Mouse (Mus musculus) kidney, embryonic 14.5 days (tissue): ENCODE measurements around the gene 4930535I16Rik. TPM values are rescaled to one million over a fixed set of nuclear protein-coding genes. Genes with fewer than 3 reads are reported as not detected.
A peak's percentile ranks its signal among the peaks of the same experiment; 100 is the strongest.

Experiments
- ATAC-seq: fragments of 200-750 bp; cut with Nextera tagmentation; 2 replicates; pipeline ENCODE4 v1.8.0; 2017; ENCODE audit warnings: moderate number of reproducible peaks, mild to moderate bottlenecking, moderate TSS enrichment, moderate library complexity; ENCODE audit not compliant: low FRiP score, low TSS enrichment
- H3K27ac ChIP-seq: fragments of 300-500 bp; sonication (generic); 2 replicates; pipeline ENCODE4 v1.5.1; 2014; ENCODE audit warnings: low read depth, mild to moderate bottlenecking, low read length, moderate library complexity, mixed read lengths
- H3K27me3 ChIP-seq: fragments of 300-500 bp; sonication (generic); 2 replicates; pipeline ENCODE4 v1.6.1; 2014; ENCODE audit warnings: mild to moderate bottlenecking, low read length; ENCODE audit not compliant: control insufficient read depth, insufficient read depth
- H3K36me3 ChIP-seq: fragments of 300-500 bp; sonication (generic); 2 replicates; pipeline ENCODE4 v1.6.1; 2014; ENCODE audit warnings: low read length, mixed read lengths; ENCODE audit not compliant: control insufficient read depth, insufficient read depth
- H3K4me1 ChIP-seq: fragments of 300-500 bp; sonication (generic); 2 replicates; pipeline ENCODE4 v1.6.1; 2014; ENCODE audit warnings: low read length, mixed read lengths; ENCODE audit not compliant: control insufficient read depth, insufficient read depth
- H3K4me2 ChIP-seq: fragments of 300-500 bp; sonication (generic); replicated peaks from 2 replicates; pipeline ENCODE4 v1.6.1; 2014; ENCODE audit warnings: low read depth, mild to moderate bottlenecking, low read length
- H3K4me3 ChIP-seq: fragments of 300-500 bp; sonication (generic); 2 replicates; pipeline ENCODE4 v1.5.1; 2014; ENCODE audit warnings: mild to moderate bottlenecking, low read length
- H3K9ac ChIP-seq: fragments of 300-500 bp; sonication (generic); 2 replicates; pipeline ENCODE4 v1.6.1; 2014; ENCODE audit warnings: low read depth, mild to moderate bottlenecking, low read length, moderate library complexity
- H3K9me3 ChIP-seq: fragments of 300-500 bp; sonication (generic); 2 replicates; pipeline ENCODE4 v1.6.1; 2016; ENCODE audit warnings: low read length; ENCODE audit not compliant: control insufficient read depth
- WGBS: fragments of 180-500 bp; shearing (Covaris S2); extraction: QIAGEN DNeasy Blood & Tissue Kit; methylation state at CpG from one replicate; pipeline ENCODE4 v1.1.7; 2014; 5-methylcytosine and 5-hydroxymethylcytosine counted together
- polyA plus RNA-seq: library from polyadenylated mRNA; unstranded; fragments of >200 nt; fragmentation: Nextera tagmentation; extraction: Ambion mirVana; gene quantifications from 2 replicates; pipeline ENCODE4 v1.2.1, GENCODE M21; 2014

Gene 4930535I16Rik
- polyA plus RNA-seq, 1 experiment from 2014 or later: not detected

DNA sequence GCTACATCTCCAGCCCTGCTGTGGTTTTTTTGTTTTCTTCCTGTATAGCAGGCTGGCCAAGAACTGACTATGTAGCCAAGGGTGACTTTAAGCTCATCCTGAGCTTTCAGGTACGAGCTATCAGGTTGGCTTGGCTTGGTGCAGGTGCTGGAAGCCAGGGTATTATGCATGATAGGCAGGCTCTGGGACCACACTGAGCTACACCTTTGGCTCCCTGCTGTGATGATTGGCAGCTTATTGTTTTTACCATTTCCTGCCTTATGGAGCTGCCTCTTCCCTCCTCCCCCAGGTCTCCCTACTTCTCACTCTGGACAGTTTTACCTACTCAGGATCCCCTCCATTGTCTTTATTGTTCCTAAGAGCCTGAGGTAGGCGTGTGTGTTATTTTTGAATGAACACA is 1.0 kb upstream of the 4930535I16Rik start:
- peaks cover 16% of the 10 kb centered on the region for H3K4me1 ChIP-seq
- peaks cover 35% of the 10 kb centered on the region for H3K36me3 ChIP-seq
- 68% methylated on average over 2 of the region's 2 CpGs for WGBS
- no peaks in the 10 kb centered on the region for H3K27me3 ChIP-seq
- H3K9ac ChIP-seq: peak overlapping the region; percentile 92; the same call in 1 of the 2 replicates
- H3K4me2 ChIP-seq: peak overlapping the region; percentile 70
- ATAC-seq: no peak
- H3K4me3 ChIP-seq: peak overlapping the region; percentile 95; the same call in 1 of the 2 replicates
- no peak overlapping the region for H3K27ac ChIP-seq
- H3K9me3 ChIP-seq: no peaks in the 10 kb centered on the region

DNA sequence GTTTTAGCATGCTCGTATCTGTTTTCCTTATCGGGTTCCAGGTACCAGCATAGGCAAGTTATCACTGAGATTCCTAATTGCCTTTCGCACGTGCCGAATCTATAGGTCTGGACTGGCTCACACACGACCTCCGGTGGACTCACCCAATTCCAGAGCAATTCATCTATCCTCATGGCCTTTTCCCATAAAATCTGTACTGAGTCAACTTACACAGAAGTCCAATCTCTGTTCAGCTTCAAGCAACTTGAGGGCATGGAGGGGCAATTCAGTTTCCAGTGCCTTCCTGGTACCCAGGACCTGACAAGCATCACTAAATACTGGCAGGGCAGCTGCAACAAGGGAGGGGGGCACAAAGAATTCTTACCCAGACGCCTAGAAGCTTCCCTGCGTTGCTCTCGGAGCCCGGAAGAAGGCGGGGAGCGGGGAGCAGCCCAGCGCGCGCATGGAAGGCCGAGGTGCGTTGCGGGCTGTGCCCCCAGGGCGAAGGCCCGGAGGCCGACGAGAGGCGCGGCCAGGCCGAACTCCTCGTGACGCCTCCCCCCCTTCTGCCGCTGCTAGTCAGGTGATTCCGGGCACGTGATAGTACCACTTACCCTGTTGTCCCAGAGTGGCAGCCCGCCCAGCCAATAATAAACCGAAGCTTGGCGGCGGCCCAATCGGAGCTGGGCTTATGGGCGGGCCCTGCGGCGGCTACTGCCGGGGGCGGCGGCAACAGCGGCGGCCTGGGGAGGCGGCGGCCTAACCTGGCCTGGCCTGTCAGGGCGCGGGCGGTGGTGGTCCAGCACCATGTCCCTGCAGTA is 874 bp downstream of the 4930535I16Rik start, which contains the start of gene Rragc:
TSS of gene Rragc (plus strand) at position 699 of the 800 bp plus-strand sequence.
- H3K9me3 ChIP-seq: no peaks in the 10 kb centered on the region
- peak within 1 kb of the TSS; percentile 92 for H3K9ac ChIP-seq
- peak within 1 kb of the TSS; percentile 95 for H3K4me3 ChIP-seq
- peak within 1 kb of the TSS; percentile 71 for H3K27ac ChIP-seq
- no peaks in the 10 kb centered on the region for H3K27me3 ChIP-seq
- peak; percentile 99 for ATAC-seq
- peaks cover 35% of the 10 kb centered on the region for H3K36me3 ChIP-seq
- WGBS: under 1% methylated on average over 48 of the region's 49 CpGs
- peaks cover 16% of the 10 kb centered on the region for H3K4me1 ChIP-seq
- H3K4me2 ChIP-seq: peak within 1 kb of the TSS; percentile 86

DNA sequence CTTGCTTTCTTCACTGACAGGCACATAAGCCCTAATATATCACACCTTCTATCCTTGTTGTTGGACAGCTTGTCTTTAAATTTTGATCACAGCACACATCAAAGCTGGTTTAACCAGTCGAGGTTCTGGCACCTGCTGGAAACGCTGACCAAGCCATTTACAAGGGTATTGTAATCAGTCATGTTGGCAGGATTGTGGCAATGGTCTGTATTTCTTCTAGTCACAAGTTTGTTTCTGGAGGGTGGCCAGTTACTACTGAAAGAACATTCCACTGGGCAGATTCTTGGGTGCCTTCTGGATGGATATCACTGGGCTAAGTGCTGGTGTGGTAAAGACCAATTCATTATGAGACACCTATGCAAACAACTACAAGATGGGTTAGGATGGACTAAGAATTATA is 5.4 kb downstream of the 4930535I16Rik start:
- peaks cover 38% of the 10 kb centered on the region for H3K36me3 ChIP-seq
- H3K27me3 ChIP-seq: no peaks in the 10 kb centered on the region
- WGBS: 70% methylated on average over 2 of the region's 2 CpGs

DNA sequence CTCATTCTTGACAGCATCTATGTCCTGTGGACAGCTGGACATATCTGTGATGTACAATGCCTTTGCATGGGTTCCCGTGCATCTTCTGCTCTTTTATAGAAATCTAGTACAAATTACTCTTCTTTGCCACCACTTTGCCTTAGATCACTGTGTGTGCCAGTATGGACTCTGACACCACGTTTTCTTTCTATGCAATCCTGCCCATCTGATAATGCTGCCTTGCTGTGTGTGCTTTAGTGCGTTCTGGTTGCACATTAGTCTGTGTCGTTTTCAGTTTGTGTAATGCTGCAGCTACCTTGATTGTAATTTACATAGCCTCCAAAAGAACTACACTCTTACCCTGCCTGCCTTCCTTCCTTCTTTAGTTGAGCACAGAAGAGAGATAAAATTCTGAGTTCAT is 6.3 kb downstream of the 4930535I16Rik start:
- Histone ChIP-seq H3K9me3 (no peaks in the 10 kb centered on the region), H3K27ac (no peak overlapping the region), H3K4me3 (no peak overlapping the region), H3K4me1 (peaks cover 6% of the 10 kb centered on the region), H3K36me3 (peaks cover 38% of the 10 kb centered on the region), H3K4me2 (no peak overlapping the region), H3K27me3 (no peaks in the 10 kb centered on the region), H3K9ac (no peak overlapping the region)
- WGBS: 88% methylated on average over 4 of the region's 4 CpGs
- no peak for ATAC-seq

More for the DNA sequence above, 5.4 kb downstream of the 4930535I16Rik start:
- Histone ChIP-seq H3K4me3 (no peak overlapping the region), H3K9me3 (no peaks in the 10 kb centered on the region), H3K27ac (no peak overlapping the region), H3K9ac (no peak overlapping the region), H3K4me1 (peaks cover 7% of the 10 kb centered on the region), H3K4me2 (no peak overlapping the region)
- no peak for ATAC-seq

DNA sequence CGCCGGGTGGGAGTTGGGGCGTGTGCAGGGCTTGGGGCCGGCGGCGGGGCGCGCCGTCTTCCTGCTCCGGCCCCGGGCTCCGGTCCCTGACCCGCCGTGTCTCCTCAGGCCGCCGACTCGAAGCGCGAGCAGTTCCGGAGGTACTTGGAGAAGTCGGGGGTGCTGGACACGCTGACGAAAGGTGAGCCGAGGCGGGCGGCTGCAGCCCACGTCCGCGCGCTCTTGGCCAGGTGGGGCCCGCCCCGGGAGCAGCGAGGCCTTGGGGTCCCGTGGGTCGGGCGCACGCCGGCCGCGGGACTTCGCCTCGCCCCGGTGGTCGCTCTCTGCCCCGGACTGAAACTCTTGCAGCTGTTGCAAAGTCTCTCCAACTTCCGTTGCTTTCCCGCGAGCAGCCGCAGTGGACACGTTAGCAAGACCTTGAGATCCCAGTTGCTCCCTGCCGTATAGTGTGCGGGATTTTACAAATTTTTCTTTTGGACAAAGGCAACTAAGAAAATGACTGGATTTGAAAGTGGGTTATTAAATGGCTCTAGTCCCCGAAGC is 12.6 kb downstream of the 4930535I16Rik start:
- H3K27ac ChIP-seq: peak overlapping the region; percentile 77
- peak overlapping the region; percentile 64 for H3K4me2 ChIP-seq
- H3K9ac ChIP-seq: peak overlapping the region; percentile 85
- H3K4me3 ChIP-seq: peak overlapping the region; percentile 86
- H3K36me3 ChIP-seq: peaks cover 12% of the 10 kb centered on the region; the same call in 1 of the 2 replicates
- WGBS: under 1% methylated on average over 53 of the region's 53 CpGs
- ATAC-seq: no peak; the same call in 1 of the 2 replicates
- H3K9me3 ChIP-seq: no peaks in the 10 kb centered on the region
- H3K27me3 ChIP-seq: no peaks in the 10 kb centered on the region
- H3K4me1 ChIP-seq: peaks cover 9% of the 10 kb centered on the region; the same call in 1 of the 2 replicates

DNA sequence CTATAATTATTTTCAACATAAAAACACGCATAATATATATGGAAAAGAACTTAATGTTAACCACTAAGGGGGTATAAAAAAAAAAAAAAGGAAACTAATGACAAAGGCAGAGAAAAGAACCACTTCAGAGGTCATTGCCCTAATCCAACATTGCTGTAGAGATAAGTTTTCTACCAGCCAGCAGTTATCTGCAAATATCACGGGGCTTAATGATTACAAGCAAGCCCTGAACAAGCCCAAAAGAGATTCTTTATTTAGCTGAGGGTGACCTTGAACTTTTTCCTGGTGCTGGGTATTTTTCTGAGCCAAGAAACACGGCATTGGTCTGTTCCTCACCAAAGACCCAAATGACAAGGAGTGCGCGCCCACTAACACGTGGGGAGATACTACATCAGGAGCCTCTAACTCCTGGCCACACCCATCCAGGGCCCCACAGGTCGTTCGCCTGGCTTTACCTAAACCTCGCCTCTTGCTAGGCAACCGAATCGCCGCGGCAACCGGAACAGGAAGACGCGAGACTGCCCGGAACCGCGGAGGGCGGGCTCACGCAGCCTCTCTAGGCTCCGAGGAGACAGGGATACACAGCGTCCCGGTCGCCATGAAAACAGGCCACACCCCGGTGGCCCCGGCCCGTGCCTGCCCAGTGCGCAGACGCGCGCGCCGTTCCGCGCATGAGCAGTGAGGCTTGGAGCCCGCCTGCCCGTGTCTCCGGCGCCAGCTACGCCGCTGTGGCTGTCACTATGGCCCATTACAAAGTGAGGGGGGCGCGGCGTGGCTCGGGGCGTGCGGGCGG is 13.3 kb downstream of the 4930535I16Rik start, which contains the start of gene Mycbp:
TSS of gene Mycbp (plus strand) at position 500 of the 793 bp plus-strand sequence.
- Histone ChIP-seq H3K9ac (peak within 1 kb of the TSS; percentile 85), H3K27ac (peak within 1 kb of the TSS; percentile 77), H3K27me3 (no peaks in the 10 kb centered on the region), H3K4me2 (peak within 1 kb of the TSS; percentile 64), H3K4me3 (peak within 1 kb of the TSS; percentile 86), H3K4me1 (peaks cover 9% of the 10 kb centered on the region; the same call in 1 of the 2 replicates), H3K36me3 (peaks cover 9% of the 10 kb centered on the region; the same call in 1 of the 2 replicates), H3K9me3 (no peaks in the 10 kb centered on the region)
- WGBS: 2% methylated on average over 46 of the region's 49 CpGs
- peak; percentile 100 for ATAC-seq

DNA sequence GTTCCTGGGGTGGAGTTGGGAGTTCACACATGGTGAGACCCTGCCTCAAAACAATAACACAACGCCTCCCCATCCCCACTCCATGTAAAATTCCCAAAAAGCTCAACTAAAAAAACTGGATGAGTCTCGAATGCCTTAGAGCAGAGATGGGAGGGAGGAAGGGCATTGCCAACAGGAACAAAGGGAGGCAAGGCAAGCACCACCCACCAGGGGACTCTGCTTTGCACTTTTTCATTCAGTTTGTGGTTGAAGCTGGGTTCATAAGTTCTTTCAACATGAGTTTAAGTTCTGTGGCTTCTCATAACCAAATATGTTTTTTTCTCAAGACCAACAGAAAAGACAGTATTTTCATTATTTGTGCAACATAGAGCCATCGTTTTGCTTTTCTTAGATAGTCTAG is 14.4 kb downstream of the 4930535I16Rik start:
- peaks cover 9% of the 10 kb centered on the region; the same call in 1 of the 2 replicates for H3K4me1 ChIP-seq
- WGBS: 82% methylated on average over 3 of the region's 3 CpGs
- no peaks in the 10 kb centered on the region for H3K27me3 ChIP-seq
- no peak overlapping the region for H3K4me3 ChIP-seq
- no peak for ATAC-seq
- no peaks in the 10 kb centered on the region for H3K9me3 ChIP-seq
- H3K4me2 ChIP-seq: no peak overlapping the region
- H3K36me3 ChIP-seq: peaks cover 1% of the 10 kb centered on the region; the same call in 1 of the 2 replicates
- no peak overlapping the region for H3K27ac ChIP-seq
- H3K9ac ChIP-seq: no peak overlapping the region

DNA sequence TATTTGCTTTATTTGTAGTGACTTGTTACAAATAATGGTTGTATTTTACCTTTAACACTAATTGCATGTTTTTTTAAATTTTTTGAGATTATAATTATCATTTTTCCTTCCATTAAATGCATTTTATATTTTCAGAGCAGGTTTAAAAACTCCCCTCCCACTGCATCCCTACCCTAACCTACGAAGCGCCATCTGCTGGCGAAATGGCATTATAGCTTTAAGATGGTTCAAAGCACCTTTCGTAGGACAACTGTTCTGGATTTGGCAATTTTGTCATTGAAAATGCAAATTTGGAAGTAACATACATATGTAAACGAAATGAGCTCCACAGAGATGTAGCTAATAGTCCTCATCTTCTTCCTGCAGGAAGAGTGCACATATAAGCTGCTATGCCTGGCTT is 19.1 kb downstream of the 4930535I16Rik start:
- Histone ChIP-seq H3K27ac (no peak overlapping the region), H3K4me1 (no peaks in the 10 kb centered on the region), H3K27me3 (no peaks in the 10 kb centered on the region), H3K4me2 (no peak overlapping the region), H3K9me3 (no peaks in the 10 kb centered on the region), H3K4me3 (no peak overlapping the region), H3K36me3 (no peaks in the 10 kb centered on the region), H3K9ac (no peak overlapping the region)
- 10% methylated on average over 5 of the region's 5 CpGs for WGBS
- no peak for ATAC-seq
